Mouse (Mus musculus): Measurements from ENCODE around the gene Ostf1. TPM values are rescaled to one million over a fixed set of nuclear protein-coding genes. Genes with fewer than 3 reads are reported as not detected.
A peak's percentile ranks its signal among the peaks of the same experiment; 100 is the strongest.

The Ostf1 gene
- polyA plus RNA-seq, 1 experiment = 119 TPM

DNA sequence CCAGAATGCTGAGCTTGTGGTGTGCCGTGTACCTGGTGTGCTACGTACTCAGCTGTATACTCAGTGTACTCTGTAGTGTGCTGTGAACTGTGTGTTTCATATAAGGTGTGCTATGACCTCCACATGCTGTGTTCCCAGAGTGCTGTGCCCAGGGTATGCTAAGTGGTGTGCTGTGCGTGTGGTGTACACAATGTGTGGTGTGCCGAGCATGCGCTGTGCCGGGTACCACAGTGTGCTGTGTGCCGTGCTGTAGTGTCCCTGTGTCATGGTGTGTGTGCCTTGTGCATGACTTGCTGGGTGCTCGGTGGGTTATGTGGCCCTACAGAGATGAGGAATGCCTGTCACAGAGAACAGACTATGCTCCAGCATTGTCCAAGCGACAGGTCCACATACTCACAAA lies 31.0 kb downstream of the Ostf1 start:
- Histone ChIP-seq H3K36me3 (ENCODE audit: control insufficient read depth, insufficient read depth) (no peaks in the 10 kb centered on the region), H3K79me2 (ENCODE audit: control insufficient read depth, insufficient read depth) (peaks cover 25% of the 10 kb centered on the region), H3K4me2 (ENCODE audit: low read depth) (no peak overlapping the region), H3K4me3 (no peak overlapping the region), H3K27me3 (ENCODE audit: control insufficient read depth, insufficient read depth, insufficient read length) (no peaks in the 10 kb centered on the region), H3ac (ENCODE audit: control insufficient read depth, insufficient read length) (no peak overlapping the region)
- no peak for TF ChIP-seq MAX (IDR thresholded peaks at IDR 0.05; ENCODE audit: low read depth)
- no peak for TF ChIP-seq USF1 (IDR thresholded peaks at IDR 0.05; ENCODE audit: low read depth)
- peak; percentile 32 for TF ChIP-seq POLR2A (IDR thresholded peaks at IDR 0.05; ENCODE audit: insufficient read length, low read depth)

DNA sequence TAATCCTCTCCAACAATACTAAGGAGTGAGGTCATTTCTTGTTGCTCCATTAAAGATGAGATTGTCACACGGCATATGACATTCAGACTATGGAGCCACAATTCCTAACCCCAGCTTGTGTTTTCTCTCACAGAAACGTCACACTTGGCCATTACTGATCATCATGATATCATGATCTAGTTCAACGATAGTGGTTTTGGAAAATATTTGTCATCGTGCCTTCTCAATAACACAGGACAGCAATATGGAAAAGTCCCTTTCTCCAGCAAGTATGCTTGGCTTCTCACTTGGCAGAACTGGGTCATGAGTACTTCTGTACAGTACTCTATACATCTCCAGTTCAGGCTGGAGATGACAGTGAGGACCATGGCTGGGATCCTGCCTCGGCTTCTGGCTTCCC lies 32.0 kb downstream of the Ostf1 start:
- H3K4me3 ChIP-seq = no peak overlapping the region
- H3K36me3 ChIP-seq (ENCODE audit: control insufficient read depth, insufficient read depth) = peaks cover 2% of the 10 kb centered on the region
- peaks cover 18% of the 10 kb centered on the region for H3K79me2 ChIP-seq (ENCODE audit: control insufficient read depth, insufficient read depth)
- H3K4me2 ChIP-seq (ENCODE audit: low read depth) = peak overlapping the region; percentile 55
- H3ac ChIP-seq (ENCODE audit: control insufficient read depth, insufficient read length) = no peak overlapping the region
- TF ChIP-seq REST (IDR thresholded peaks at IDR 0.05; ENCODE audit: insufficient read depth, insufficient read length) (no peak), CEBPB (IDR thresholded peaks at IDR 0.05; ENCODE audit: insufficient read depth, poor library complexity, severe bottlenecking) (no peak), MYOG (IDR thresholded peaks at IDR 0.05; ENCODE audit: control insufficient read depth in 1 of 3, insufficient read depth in 1 of 3, insufficient read length in 2 of 3, low read depth in 2 of 3) (no peak), MYOD1 (IDR thresholded peaks at IDR 0.05; ENCODE audit: control insufficient read depth in 1 of 3, insufficient read length in 2 of 3, low read depth in 2 of 3) (no peak), E2F4 (IDR thresholded peaks at IDR 0.05; ENCODE audit: insufficient read depth) (no peak), TCF12 (IDR thresholded peaks at IDR 0.05; ENCODE audit: insufficient read depth, poor library complexity, severe bottlenecking) (no peak), TCF3 (IDR thresholded peaks at IDR 0.05; ENCODE audit: insufficient read length, low read depth) (no peak), POLR2A (IDR thresholded peaks at IDR 0.05; ENCODE audit: insufficient read length, low read depth) (no peak), MAX (IDR thresholded peaks at IDR 0.05; ENCODE audit: low read depth) (no peak), POLR2AphosphoS2 (IDR thresholded peaks at IDR 0.05; ENCODE audit: insufficient read length, low read depth) (no peak), USF1 (IDR thresholded peaks at IDR 0.05; ENCODE audit: low read depth) (no peak), SRF (IDR thresholded peaks at IDR 0.05; ENCODE audit: control insufficient read depth, insufficient read length, low read depth) (no peak)
- H3K27me3 ChIP-seq (ENCODE audit: control insufficient read depth, insufficient read depth, insufficient read length) = no peaks in the 10 kb centered on the region

DNA sequence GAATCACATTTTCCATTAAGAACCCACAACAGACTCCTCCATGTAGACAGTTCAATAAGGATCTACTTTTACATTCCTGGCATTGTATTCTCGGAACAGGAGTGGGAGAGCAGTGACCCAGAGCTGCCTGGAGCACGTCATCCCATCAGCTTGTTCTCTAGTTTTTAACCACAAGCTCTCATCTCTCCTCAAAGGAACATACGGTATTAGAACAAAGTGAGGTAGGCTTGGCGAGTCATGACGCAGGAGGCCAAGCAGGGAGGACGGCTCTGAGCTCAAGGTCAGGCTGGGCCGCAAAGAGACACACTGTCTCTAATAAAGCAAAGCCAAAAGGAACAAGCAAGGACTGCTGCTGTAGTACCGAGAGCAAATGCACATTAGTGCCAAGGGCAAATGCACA lies 32.6 kb downstream of the Ostf1 start:
- Histone ChIP-seq H3K4me3 (no peak overlapping the region), H3K36me3 (ENCODE audit: control insufficient read depth, insufficient read depth) (peaks cover 5% of the 10 kb centered on the region), H3ac (ENCODE audit: control insufficient read depth, insufficient read length) (no peak overlapping the region), H3K4me2 (ENCODE audit: low read depth) (peak overlapping the region; percentile 55), H3K27me3 (ENCODE audit: control insufficient read depth, insufficient read depth, insufficient read length) (no peaks in the 10 kb centered on the region), H3K79me2 (ENCODE audit: control insufficient read depth, insufficient read depth) (peaks cover 12% of the 10 kb centered on the region)
- TF ChIP-seq CEBPB (IDR thresholded peaks at IDR 0.05; ENCODE audit: insufficient read depth, poor library complexity, severe bottlenecking) (no peak), MAX (IDR thresholded peaks at IDR 0.05; ENCODE audit: low read depth) (no peak), SRF (IDR thresholded peaks at IDR 0.05; ENCODE audit: control insufficient read depth, insufficient read length, low read depth) (no peak), POLR2A (IDR thresholded peaks at IDR 0.05; ENCODE audit: insufficient read length, low read depth) (no peak), REST (IDR thresholded peaks at IDR 0.05; ENCODE audit: insufficient read depth, insufficient read length) (no peak), MYOD1 (IDR thresholded peaks at IDR 0.05; ENCODE audit: control insufficient read depth in 1 of 3, insufficient read length in 2 of 3, low read depth in 2 of 3) (no peak), MYOG (IDR thresholded peaks at IDR 0.05; ENCODE audit: control insufficient read depth in 1 of 3, insufficient read depth in 1 of 3, insufficient read length in 2 of 3, low read depth in 2 of 3) (no peak), TCF3 (IDR thresholded peaks at IDR 0.05; ENCODE audit: insufficient read length, low read depth) (no peak), USF1 (IDR thresholded peaks at IDR 0.05; ENCODE audit: low read depth) (no peak), POLR2AphosphoS2 (IDR thresholded peaks at IDR 0.05; ENCODE audit: insufficient read length, low read depth) (no peak), TCF12 (IDR thresholded peaks at IDR 0.05; ENCODE audit: insufficient read depth, poor library complexity, severe bottlenecking) (no peak), E2F4 (IDR thresholded peaks at IDR 0.05; ENCODE audit: insufficient read depth) (no peak)

GRCm38 (mm10) chr19:18598265-18598926 lies 33.2 kb downstream of the Ostf1 start:
- TF ChIP-seq CEBPB (IDR thresholded peaks at IDR 0.05; ENCODE audit: insufficient read depth, poor library complexity, severe bottlenecking) (peak; percentile 99), MAX (IDR thresholded peaks at IDR 0.05; ENCODE audit: low read depth) (peak; percentile 15), SRF (IDR thresholded peaks at IDR 0.05; ENCODE audit: control insufficient read depth, insufficient read length, low read depth) (no peak)
- H3K27me3 ChIP-seq (ENCODE audit: control insufficient read depth, insufficient read depth, insufficient read length) = no peaks in the 10 kb centered on the region
- peak overlapping the region; percentile 56 for H3K4me2 ChIP-seq (ENCODE audit: low read depth)
- no peak overlapping the region for H3ac ChIP-seq (ENCODE audit: control insufficient read depth, insufficient read length)
- H3K4me3 ChIP-seq = no peak overlapping the region
- H3K36me3 ChIP-seq (ENCODE audit: control insufficient read depth, insufficient read depth) = peaks cover 5% of the 10 kb centered on the region
- peaks cover 9% of the 10 kb centered on the region for H3K79me2 ChIP-seq (ENCODE audit: control insufficient read depth, insufficient read depth)

- TF ChIP-seq POLR2A (IDR thresholded peaks at IDR 0.05; ENCODE audit: insufficient read length, low read depth) (no peak), TCF12 (IDR thresholded peaks at IDR 0.05; ENCODE audit: insufficient read depth, poor library complexity, severe bottlenecking) (no peak), MYOD1 (IDR thresholded peaks at IDR 0.05; ENCODE audit: control insufficient read depth in 1 of 3, insufficient read length in 2 of 3, low read depth in 2 of 3) (no peak), MYOG (IDR thresholded peaks at IDR 0.05; ENCODE audit: control insufficient read depth in 1 of 3, insufficient read depth in 1 of 3, insufficient read length in 2 of 3, low read depth in 2 of 3) (no peak)
- no peak overlapping the region for H3ac ChIP-seq (ENCODE audit: control insufficient read depth, insufficient read length)
- H3K79me2 ChIP-seq (ENCODE audit: control insufficient read depth, insufficient read depth) = peaks cover 9% of the 10 kb centered on the region
- peaks cover 11% of the 10 kb centered on the region for H3K36me3 ChIP-seq (ENCODE audit: control insufficient read depth, insufficient read depth)
- H3K4me2 ChIP-seq (ENCODE audit: low read depth) = peak overlapping the region; percentile 56
- no peaks in the 10 kb centered on the region for H3K27me3 ChIP-seq (ENCODE audit: control insufficient read depth, insufficient read depth, insufficient read length)
- no peak overlapping the region for H3K4me3 ChIP-seq
Measured at GRCm38 (mm10) chr19:18597772-18598171, 33.9 kb downstream of the Ostf1 start.
